Mouse (Mus musculus) induced T-regulatory cell, adult 2 months (primary cell): Measurements from ENCODE around the gene Ahrr.

ENCODE experiments used
- DNase-seq: peaks from one replicate; pipeline ENCODE4 v3.0.0-alpha.2; 2012; ENCODE audit warnings: low read depth

The Ahrr gene

DNA sequence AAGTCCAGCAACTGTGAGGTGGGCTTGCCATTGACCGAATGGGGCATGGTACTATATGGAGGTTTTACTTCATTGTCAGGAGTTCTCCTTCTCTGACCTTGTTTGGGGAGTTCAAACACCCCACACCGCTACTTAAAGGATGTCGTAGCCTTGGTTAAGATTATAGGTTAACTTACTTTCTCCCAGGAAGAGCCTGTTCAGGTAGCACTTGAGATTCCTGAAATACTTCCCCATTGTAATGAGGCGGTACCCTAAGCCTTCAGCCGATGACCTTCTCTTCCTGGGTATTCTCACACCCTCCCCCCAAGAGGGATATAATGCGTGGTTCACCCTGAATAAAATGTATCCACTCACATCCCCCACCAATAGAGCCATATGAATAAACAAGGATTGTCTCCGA lies 54.6 kb downstream of the Ahrr start:
- no peak for DNase-seq

DNA sequence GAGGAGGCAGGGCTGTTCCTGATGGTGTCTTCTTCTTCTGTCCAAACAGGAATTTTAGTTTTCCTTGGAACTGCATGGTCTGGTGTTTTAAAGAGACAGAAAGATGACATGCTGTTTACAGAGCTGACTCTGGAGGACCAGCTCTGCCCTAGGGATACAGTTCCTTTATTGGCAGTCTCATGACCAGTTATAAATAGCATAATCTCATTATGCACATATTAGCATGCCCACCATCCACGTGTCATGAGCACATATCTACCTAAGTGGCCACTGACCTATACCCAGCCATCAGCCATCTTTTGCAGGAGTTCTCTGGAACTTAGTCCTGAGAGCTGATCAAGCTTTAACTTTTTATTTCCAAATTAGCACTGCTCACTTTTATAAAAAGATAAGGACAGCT lies 71.5 kb downstream of the Ahrr start:
- DNase-seq, result no peak

DNA sequence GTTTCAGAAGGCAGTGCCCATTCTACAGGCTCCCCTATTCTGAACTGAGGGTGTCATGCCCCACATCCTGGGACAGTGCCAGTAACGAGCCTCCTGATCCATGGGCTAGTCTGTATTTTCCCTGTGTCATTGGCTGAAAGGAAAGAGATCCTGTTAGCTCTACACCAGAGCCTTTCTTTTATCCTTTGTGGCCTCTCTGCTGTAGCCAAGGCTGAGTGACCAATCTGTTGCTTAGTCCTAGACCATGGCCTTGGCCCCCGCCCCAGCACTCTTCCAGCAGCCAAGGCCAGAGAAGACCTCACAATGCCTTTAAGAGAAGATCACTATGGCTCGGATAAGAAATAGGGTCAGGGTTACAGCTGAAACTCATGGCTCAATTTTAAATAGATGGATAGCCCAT lies 73.7 kb downstream of the Ahrr start:
- no peak for DNase-seq

DNA sequence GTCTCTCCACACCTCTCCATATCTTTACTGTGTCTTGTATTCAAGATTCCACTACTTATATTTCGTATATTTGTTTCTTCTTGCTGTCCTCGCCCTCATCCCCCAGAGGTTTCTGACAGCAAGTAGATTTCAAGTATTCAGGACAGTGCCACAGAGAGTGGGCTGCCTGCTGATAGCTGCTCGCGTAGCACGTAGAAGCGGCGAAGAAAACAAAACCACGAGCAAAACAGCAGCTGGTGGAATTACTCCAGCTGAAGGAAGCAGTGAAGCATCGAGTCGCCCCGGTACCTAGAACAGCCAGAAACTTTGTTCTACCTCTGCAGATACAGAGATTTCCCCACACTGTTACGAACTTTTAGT lies 83.2 kb downstream of the Ahrr start:
- no peak for DNase-seq

DNA sequence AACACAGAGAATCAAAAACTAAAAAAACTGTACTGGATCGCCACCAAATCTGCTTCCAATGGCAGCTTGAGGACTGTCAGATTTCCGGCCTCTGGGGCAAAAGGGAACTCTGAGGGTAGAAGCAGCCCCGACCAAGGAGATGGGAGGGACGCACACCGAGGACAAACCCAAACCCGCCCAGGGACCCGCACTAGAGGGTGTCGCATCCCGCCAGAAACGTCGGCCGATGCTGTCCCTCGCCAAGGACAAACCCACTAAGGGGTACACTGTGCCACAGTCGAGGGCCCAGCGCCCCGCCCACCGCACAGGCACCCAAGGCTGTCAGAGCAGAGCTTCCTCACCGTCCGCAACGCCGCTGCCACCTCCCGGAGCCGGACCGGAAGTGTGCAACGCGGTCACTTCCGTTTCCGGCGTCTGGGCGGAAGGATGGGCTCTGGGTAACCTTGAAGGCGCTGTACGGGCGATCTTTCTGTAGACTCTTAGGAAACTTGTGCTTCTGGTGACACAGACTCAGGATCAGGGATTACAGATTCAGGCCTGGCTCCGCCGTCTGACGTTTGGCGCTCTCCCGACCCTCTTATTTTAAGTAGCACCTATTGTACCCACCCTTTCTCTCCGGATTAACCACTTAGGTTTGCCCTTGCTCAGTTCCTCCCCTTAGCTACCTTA lies 83.7 kb downstream of the Ahrr start, which contains the start of gene Exoc3:
Gene Exoc3 (minus strand): TSS at position 416 of the 669 bp plus-strand sequence.
- DNase-seq, result peak; percentile 95

DNA sequence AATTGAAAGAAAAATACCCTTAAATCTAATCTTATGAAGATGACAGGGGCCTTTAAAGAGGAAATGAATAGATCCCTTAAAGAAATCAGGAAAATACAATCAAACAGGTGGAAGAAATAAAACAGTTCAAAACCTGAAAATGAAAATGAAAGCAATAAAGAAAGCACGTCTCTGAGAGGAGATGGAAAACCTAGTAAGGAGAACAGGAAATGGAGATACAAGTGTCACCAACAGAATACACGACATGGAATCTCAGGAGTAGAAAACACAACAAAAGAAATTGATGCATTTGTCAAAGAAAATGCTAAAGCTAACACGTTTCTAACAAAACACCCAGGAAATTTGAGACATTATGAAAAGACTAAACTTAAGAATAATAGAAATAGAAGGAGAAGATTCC lies 95.7 kb downstream of the Ahrr start:
- DNase-seq, result peak; percentile 16

DNA sequence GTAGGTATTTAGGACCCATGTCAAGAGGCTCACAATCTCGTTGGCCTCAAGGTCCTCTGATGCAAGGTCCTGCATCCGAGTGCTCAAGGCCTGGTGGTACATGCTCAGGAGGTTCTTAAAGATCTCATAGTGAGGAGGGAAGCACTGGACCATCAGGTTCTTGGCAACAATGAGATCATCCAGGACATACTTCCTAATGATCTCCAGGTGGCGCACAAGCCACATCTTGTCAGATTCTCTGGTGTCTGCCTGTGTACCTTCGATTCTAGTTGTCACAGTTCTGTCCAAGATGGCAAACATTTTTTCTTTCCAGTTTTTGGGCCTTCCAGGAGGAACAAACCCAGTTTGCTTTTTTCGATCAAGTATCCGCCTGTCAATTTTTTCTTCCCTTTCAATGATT lies 99.5 kb downstream of the Ahrr start:
- DNase-seq, result peak; percentile 52

DNA sequence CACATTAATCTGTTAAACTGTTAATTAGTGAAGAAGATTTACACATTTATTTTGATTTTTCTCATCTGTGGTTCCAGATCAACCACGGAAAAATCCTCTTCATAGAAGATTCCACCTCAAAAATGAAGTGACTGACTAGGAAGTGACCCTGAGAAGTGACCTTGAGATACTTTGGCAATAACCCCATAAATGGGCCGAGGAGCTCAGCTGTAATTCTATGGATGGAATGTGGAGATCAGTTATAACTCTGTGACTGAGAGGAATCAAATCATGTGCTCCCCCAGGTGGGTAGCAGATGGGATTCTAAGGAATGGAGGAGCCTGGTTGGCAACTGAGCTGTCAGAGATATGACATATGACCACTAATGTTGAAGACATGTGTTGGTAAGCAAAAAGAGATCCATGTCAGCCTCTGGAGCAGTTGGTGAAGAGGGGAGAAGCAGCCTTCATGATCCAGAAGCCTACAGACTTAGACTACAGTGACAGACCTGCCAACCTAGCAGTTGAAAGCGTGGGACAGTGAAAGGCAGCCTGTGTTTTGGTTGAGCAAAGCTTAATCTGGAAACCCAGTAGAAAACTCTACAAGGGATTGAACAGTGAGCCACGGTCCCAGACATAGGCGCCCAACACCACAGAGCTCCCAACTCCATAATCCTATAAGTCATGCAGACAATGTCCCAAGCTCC lies 109.0 kb downstream of the Ahrr start:
- no peak for DNase-seq

DNA sequence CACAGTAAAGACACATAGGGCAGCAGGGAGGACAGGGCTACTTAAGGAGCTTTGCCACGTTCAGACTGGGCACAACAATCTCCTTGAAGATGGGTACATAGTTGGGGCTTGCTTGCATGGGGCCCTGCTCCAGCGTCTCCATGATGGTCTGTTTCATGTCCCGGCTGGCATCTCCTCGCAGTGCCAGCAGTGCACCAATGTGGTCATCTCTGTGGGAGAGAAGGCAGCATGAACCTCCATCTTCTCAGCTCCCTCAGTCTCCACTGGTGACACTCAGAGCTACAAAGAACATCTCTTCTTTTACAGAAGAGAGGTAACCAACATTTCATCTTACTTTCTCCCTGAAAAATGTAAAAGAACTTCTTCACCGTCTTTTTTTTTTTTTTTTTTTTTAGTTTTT lies 120.1 kb downstream of the Ahrr start:
- no peak for DNase-seq

DNA sequence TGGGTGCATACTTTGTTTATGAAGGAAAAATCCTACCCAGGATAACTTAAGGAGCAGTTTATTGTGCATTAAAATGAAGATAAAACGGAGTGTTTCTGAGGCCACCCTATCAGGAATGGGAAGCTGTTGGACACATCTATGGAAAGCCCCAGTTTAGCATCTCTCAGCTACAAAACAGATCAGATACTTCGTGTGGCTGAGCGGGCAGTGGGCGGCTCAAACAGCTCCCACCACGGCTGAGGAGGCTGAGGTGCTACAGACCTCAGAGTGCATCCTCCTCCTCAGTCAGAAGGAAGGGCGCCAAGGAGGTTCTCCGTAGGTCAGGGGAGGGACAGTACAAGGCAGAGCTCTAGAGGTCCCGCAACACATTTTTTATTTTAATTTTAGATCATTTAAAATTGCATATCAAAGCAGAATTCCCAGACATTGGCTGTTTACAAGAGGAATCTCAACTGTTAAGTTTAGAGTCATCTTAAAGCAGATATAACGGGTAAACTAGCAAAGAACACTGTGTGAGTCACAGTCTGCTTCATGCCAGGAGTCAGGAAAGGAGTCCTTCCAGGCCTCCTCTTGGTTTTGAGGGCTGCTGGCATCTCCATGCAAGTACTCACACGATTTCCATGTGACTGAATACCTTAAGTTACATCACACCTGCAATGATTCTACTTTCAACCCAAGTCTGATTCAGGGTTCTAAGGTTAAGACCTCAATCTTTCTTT lies 122.5 kb downstream of the Ahrr start:
- no peak for DNase-seq

DNA sequence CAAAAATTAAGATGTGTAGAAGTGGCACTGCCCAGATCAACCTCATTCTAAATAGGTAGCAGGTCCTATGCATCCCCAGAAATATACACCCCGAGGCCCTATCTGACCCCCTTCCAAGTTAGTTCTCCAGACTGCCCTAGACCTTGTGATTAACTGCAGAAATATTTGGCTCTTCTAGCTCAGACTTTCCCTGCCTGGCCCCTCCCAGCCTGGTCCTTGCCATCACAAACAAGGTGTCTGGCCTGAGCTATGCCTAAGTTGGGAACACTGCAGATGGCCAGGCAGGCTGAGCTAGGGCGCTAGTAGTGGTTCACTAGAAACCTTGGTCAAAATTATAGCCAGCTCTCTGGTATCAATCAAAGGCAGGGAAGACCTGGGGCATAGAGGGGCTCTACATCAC lies 124.6 kb downstream of the Ahrr start:
- DNase-seq, result no peak

DNA sequence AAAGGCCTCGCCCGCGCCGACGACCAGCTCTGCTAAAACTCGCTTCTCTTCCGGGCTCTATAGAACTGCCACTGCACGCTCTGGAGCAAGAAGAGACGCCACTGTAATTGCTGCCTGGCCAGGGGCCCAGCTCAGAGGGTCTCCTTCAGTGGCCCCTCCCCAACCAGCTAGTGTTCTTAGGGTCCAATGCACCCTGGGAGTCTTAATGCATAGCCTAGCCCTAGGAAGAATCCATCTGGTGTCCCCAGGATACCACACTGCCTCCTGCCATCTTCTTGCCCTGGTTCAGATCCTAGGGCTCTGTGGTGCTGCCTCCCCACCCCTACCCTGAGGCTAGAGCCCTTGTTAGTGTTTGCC lies 125.1 kb downstream of the Ahrr start:
- DNase-seq, result no peak

DNA sequence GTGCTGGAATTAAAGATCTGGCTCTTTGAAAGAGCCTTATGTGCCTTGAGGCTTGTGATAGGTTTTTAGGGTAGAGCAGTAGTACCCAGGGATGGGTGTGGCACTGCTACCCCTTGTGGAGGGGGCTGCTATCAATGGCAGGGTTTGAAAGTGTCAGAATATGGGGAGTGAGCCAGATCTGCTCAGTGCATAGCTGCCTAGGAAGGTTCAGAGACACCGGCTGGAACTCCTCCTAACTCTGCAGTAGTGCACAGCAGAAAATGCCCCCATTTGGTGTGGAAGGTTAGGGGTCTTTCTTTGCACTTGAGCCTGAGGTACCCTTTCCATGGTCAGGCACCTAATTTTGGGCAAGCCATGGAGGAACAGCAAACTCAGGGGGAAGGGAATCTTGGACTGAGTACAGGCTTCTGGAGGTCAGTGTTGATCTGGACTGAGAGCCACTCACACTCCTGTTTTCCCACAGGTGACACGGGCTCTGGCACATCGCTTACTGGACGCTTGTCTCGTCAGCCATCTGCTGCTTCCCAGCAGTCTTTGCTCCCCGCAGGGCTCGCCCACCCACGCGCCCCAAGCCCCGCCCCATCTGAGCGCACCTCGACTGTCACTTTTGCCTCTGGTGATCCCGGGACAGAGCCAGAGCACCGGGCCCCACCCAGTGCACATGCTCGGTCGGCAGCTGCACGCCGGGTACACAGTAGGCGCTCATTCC lies 125.6 kb downstream of the Ahrr start:
- peak; percentile 70 for DNase-seq
